Mouse (Mus musculus) stomach, embryonic 14.5 days (tissue): Measurements from ENCODE around the gene Prss29. TPM values are rescaled to one million over a fixed set of nuclear protein-coding genes. Genes with fewer than 3 reads are reported as not detected.

Source experiments
- ATAC-seq: fragments of 200-750 bp; cut with Nextera tagmentation; 2 replicates; pipeline ENCODE4 v1.8.0; 2017; ENCODE audit warnings: low read depth, moderate TSS enrichment; ENCODE audit not compliant: insufficient number of reproducible peaks, insufficient read depth, low FRiP score
- H3K27ac ChIP-seq: fragments of 300-500 bp; sonication (generic); 2 replicates; pipeline ENCODE4 v1.5.1; 2014; ENCODE audit warnings: mild to moderate bottlenecking, low read length, moderate library complexity, mixed read lengths
- H3K27me3 ChIP-seq: fragments of 300-500 bp; sonication (generic); 2 replicates; pipeline ENCODE4 v1.6.1; 2014; ENCODE audit warnings: low read length, control low read depth, mixed read lengths; ENCODE audit not compliant: control insufficient read depth, insufficient read depth
- H3K36me3 ChIP-seq: fragments of 300-500 bp; sonication (generic); 2 replicates; pipeline ENCODE4 v1.6.1; 2014; ENCODE audit warnings: mild to moderate bottlenecking, control low read depth, low read length, moderate library complexity, mixed read lengths; ENCODE audit not compliant: control insufficient read depth, insufficient read depth
- H3K4me1 ChIP-seq: fragments of 300-500 bp; sonication (generic); 2 replicates; pipeline ENCODE4 v1.6.1; 2014; ENCODE audit warnings: low read length, control low read depth, mixed read lengths; ENCODE audit not compliant: control insufficient read depth, insufficient read depth
- H3K4me2 ChIP-seq: fragments of 300-500 bp; sonication (generic); replicated peaks from 2 replicates; pipeline ENCODE4 v1.6.1; 2014; ENCODE audit warnings: low read depth, low read length, control low read depth
- H3K4me3 ChIP-seq: fragments of 300-500 bp; sonication (generic); 2 replicates; pipeline ENCODE4 v1.5.1; 2014; ENCODE audit warnings: low read depth, low read length, control low read depth
- H3K9ac ChIP-seq: fragments of 300-500 bp; sonication (generic); replicated peaks from 2 replicates; pipeline ENCODE4 v1.6.1; 2014; ENCODE audit warnings: low read depth, mild to moderate bottlenecking, control low read depth, low read length, moderate library complexity, mixed read lengths
- H3K9me3 ChIP-seq: fragments of 300-500 bp; sonication (generic); 2 replicates; pipeline ENCODE4 v1.6.1; 2016; ENCODE audit warnings: low read depth, low read length, control low read depth; ENCODE audit not compliant: control insufficient read depth
- WGBS: fragments of 180-500 bp; shearing (Covaris S2); extraction: QIAGEN DNeasy Blood & Tissue Kit; methylation state at CpG from one replicate; pipeline ENCODE4 v1.1.7; 2014; 5-methylcytosine and 5-hydroxymethylcytosine counted together
- polyA plus RNA-seq: library from polyadenylated mRNA; unstranded; fragments of >200 nt; fragmentation: Nextera tagmentation; extraction: Ambion mirVana; gene quantifications from 2 replicates; pipeline ENCODE4 v1.2.1, GENCODE M21; 2014

The Prss29 gene
- not detected in 2 replicates for polyA plus RNA-seq

DNA sequence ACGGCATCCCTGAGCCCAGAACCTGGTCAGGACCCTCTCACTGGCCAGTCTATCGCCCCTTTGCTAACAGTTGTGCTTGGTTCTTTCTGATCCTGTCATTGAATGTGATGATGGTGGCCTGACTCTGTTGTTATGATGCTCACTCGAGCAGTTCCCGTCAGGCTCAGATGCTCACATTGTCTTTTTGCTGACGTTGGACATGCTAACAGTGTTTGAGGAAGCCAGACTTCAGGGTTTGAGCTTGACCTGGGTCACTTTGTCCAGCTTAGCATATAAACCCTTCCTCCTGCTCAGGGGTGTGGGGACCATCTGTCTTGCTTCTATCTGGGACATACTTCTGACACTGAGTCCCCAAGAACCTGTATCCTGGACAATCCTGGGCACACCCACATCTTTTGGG, at the start of gene Prss29:
Prss29 (plus strand) TSS at position 301 of the 400 bp plus-strand sequence.
- Histone ChIP-seq H3K4me3 (no peak within 1 kb of the TSS), H3K4me2 (no peak within 1 kb of the TSS), H3K36me3 (no peaks in the 10 kb centered on the region), H3K9me3 (no peaks in the 10 kb centered on the region), H3K9ac (no peak within 1 kb of the TSS), H3K27ac (no peak within 1 kb of the TSS), H3K27me3 (no peaks in the 10 kb centered on the region), H3K4me1 (no peaks in the 10 kb centered on the region)
- ATAC-seq, result no peak
- 71% methylated on average over 5 of the region's 5 CpGs for WGBS

DNA sequence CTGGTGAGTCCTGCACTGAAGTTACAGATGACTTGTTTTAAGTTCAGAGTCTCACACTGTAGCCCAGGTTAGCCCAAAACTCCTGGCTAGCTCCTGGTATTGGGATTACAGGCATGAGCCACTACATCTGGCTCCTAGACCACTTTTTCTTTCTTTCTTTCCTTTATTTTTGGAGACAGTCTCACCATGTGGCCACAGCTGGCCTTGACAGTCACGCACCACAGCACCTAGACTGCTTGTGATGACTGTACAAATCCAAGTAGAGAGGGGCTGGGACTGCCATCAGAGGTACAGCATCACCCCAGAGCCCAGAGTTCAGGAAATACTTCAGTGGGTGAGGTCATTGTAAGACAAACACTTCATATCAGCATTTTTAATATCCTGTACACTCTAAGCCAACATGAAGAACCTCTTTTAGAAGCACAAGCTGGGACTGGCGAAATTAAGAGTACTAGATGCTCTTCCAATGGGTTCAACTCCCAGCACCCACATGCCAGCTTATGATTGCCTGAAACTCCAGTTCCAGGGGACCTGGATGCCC, 47.6 kb upstream of the Prss29 start:
- no peak overlapping the region for H3K27ac ChIP-seq
- H3K9me3 ChIP-seq, result no peaks in the 10 kb centered on the region
- peak overlapping the region; percentile 98; the same call in 1 of the 2 replicates for H3K4me3 ChIP-seq
- peak overlapping the region; percentile 100 for H3K4me2 ChIP-seq
- H3K4me1 ChIP-seq, result peaks cover 20% of the 10 kb centered on the region
- WGBS, result 73% methylated on average over 2 of the region's 2 CpGs
- peak overlapping the region; percentile 100; the same call in 1 of the 2 replicates for H3K9ac ChIP-seq
- H3K36me3 ChIP-seq, result peaks cover 43% of the 10 kb centered on the region
- H3K27me3 ChIP-seq, result no peaks in the 10 kb centered on the region
- no peak for ATAC-seq

DNA sequence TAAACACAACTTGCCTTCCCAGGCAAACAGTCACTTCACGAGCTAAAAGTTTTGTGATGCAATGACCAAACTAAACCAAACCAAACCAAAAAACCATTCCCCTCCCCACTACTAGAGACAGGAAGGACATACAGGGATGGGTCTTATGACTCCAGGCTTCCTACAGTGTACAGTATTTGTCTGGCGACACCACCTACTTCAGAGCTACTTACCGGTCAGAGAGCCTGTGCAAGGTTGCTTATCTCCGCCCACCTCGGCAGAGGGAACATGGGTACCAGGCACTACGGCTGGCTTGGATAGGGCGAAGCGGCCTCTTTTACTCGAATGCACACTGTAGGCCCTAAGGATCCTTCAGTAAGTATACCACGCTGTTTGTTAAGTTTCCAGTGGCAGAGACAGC, 46.1 kb upstream of the Prss29 start:
- Histone ChIP-seq H3K9me3 (no peaks in the 10 kb centered on the region), H3K4me2 (peak overlapping the region; percentile 100), H3K36me3 (peaks cover 28% of the 10 kb centered on the region), H3K27ac (peak overlapping the region; percentile 97), H3K27me3 (no peaks in the 10 kb centered on the region), H3K4me1 (peaks cover 20% of the 10 kb centered on the region), H3K9ac (peak overlapping the region; percentile 100), H3K4me3 (peak overlapping the region; percentile 98)
- WGBS, result under 1% methylated on average over 10 of the region's 10 CpGs
- ATAC-seq, result no peak

DNA sequence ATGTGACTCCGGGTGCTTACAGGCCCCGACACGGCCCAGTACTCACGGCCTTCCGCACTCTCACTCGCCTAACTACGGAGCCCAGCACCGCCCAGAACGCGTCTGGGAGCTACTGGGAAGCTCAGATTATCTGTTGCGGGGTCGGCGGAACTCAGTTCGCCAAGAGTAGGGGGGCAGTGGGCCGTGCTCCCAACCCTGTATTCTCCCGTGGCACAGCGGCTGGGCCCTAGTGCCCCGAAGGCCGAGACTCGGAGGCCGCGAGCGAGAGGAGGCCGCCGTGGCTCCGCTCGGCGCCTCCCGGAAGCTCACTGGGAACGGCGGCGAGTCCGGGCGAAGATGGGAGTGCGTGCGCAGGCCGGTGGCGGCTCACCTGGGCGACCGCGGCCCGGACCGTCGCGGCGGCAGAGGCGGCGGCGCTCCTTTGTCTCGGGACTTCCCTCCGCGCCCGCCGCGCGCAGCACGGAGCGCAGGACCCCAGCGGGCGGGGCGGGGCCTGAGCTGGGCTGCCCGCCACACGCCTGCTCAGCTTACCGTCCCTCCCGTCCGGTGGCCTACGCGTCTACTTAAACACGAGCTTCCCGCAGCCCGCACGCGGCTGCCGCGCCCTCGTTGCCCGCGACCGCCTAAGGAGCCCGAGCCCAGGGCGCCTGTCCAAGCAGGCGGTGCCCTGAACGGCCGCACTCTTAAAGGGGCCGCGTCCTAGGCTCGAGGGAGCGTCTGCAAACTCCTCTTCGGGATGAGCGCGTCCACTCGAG, 45.3 kb upstream of the Prss29 start:
- Histone ChIP-seq H3K4me2 (peak overlapping the region; percentile 100), H3K4me1 (peaks cover 20% of the 10 kb centered on the region), H3K27ac (peak overlapping the region; percentile 97), H3K9me3 (no peaks in the 10 kb centered on the region), H3K4me3 (peak overlapping the region; percentile 98), H3K36me3 (peaks cover 20% of the 10 kb centered on the region), H3K9ac (peak overlapping the region; percentile 100), H3K27me3 (no peaks in the 10 kb centered on the region)
- peak; percentile 92 for ATAC-seq
- under 1% methylated on average over 85 of the region's 92 CpGs for WGBS

DNA sequence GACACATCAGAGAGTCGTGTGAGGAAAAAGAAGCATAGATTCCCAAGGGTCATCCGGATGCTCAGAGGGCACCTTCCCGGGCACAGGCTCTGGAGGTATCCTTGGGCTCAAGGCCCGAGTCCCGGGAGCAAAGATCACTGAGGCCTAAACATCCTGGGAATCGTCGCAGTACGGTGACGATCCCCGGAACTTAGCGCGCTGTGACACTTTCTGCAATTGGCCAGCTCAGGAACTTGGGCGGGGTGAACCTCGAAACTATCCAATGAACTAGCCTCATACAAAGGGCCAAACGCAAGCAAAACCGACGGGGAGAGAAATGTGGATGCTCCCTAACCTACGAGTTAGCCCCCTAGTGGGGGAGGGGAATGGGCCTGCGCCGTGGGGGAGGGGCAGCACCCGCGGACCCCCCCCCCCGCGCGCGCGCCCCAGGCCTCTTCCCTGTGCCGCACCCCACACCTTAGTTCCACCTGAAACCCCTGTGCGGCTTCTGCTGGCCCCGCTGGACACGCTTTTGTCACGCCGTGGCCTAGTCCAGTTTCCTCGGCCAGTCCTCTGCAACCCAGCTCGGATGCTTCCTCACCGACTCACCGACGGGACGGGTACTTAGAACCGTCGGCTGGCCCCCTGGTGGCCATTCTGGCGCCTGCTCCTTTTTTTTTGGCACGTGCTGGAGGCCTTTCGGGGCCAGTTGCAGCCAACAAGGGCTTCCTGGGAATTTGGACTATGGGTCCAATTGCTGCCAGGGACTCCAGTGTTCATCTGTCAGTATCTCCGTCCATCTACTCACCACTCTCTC, 44.5 kb upstream of the Prss29 start:
- H3K4me1 ChIP-seq, result peaks cover 20% of the 10 kb centered on the region
- H3K4me3 ChIP-seq, result peak overlapping the region; percentile 98
- peak overlapping the region; percentile 97 for H3K27ac ChIP-seq
- H3K4me2 ChIP-seq, result peak overlapping the region; percentile 17; the same call in 1 of the 2 replicates
- H3K9me3 ChIP-seq, result no peaks in the 10 kb centered on the region
- H3K36me3 ChIP-seq, result peaks cover 12% of the 10 kb centered on the region
- H3K27me3 ChIP-seq, result no peaks in the 10 kb centered on the region
- 1% methylated on average over 39 of the region's 45 CpGs for WGBS
- peak; percentile 89 for ATAC-seq
- H3K9ac ChIP-seq, result peak overlapping the region; percentile 100

DNA sequence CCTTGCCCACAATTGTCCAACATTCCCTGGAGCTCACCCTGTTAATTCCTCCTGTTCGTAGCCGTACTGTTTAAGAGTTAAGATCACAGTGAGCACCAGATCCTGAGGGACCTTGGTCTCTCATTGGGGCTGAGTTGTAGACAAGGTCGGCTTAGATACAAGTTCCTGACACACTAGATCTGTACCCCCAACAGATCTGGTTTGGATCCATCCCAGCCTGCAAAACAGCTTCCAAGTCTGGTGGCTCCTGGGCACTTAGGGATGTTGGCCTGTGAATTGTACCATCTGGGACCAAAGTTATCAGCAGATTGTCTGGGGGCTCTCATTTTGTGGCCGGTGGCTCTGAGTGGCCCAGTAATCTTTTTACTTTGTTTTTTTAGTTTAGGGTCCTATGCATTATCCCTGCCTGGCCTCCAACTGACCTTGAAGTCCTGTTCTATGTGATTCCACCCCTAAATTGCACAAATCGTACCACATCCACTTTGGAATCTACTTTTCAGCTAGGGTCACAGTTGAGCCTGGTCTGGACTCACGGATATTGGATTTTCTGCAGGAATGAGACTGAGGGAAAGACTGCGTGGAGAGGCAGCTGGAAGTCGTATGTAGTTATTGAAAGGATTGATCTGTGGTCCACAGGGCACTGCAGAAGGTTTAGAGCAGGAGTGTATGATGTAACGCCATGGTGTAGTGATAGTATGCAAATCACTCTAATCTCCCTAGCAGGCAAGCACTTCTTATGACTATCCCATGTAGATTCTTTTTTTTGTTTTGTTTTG, 43.7 kb upstream of the Prss29 start, which contains the start of gene Ube2i:
Ube2i (minus strand) TSS at position 52 of the 776 bp plus-strand sequence.
- peak within 1 kb of the TSS; percentile 98 for H3K4me3 ChIP-seq
- H3K9ac ChIP-seq, result peak within 1 kb of the TSS; percentile 100
- ATAC-seq, result no peak
- H3K4me2 ChIP-seq, result peak within 1 kb of the TSS; percentile 17; the same call in 1 of the 2 replicates
- H3K36me3 ChIP-seq, result peaks cover 4% of the 10 kb centered on the region; the same call in 1 of the 2 replicates
- H3K4me1 ChIP-seq, result peaks cover 20% of the 10 kb centered on the region
- WGBS, result 79% methylated on average over 9 of the region's 9 CpGs
- no peaks in the 10 kb centered on the region for H3K27me3 ChIP-seq
- H3K27ac ChIP-seq, result peak within 1 kb of the TSS; percentile 97
- no peaks in the 10 kb centered on the region for H3K9me3 ChIP-seq

DNA sequence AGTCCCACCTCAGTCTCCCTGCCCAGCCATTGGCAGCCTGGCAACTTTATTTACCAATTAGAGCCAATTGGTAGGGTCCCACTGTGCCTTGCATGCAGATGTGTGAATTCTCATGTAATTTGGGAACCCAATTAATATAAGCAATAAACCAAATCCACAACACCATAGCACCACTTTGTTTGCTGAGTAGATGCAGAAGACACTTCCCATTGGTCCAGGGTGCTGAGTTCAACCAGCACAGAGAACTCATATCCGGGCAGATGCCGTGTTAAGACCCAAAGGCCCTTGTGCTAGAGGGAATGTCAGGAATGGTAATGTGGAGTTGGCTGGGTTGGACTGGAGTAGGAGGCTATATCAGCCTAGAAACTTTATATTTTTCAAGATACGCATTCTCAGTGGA, 42.6 kb upstream of the Prss29 start:
- Histone ChIP-seq H3K27ac (no peak overlapping the region), H3K4me1 (peaks cover 14% of the 10 kb centered on the region; the same call in 1 of the 2 replicates), H3K9me3 (no peaks in the 10 kb centered on the region), H3K4me2 (no peak overlapping the region), H3K36me3 (no peaks in the 10 kb centered on the region), H3K27me3 (no peaks in the 10 kb centered on the region), H3K4me3 (no peak overlapping the region), H3K9ac (no peak overlapping the region)
- 92% methylated on average over 3 of the region's 3 CpGs for WGBS
- ATAC-seq, result no peak

DNA sequence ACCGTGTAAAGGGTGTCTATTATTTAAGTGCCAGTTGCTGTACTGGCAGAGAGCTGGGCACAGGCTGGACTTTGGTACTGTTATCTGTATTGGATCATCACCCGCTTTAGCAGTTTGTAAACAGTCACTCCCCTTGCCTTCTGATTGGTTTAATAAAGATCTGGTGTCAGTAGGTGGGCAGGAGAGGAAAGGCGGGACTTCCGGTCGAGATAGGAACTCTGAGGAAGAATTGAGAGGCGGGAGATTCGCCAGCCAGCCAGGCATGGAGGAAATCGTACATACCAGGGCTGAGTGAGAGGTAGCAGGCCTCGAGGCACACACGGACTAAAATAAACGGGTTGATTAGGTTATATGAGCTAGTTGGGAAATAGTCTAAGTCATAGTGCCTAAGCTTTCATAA, 36.3 kb upstream of the Prss29 start:
- Histone ChIP-seq H3K4me3 (no peak overlapping the region), H3K9ac (no peak overlapping the region), H3K27me3 (no peaks in the 10 kb centered on the region), H3K9me3 (no peaks in the 10 kb centered on the region), H3K36me3 (no peaks in the 10 kb centered on the region), H3K4me1 (no peaks in the 10 kb centered on the region), H3K4me2 (no peak overlapping the region), H3K27ac (no peak overlapping the region)
- ATAC-seq, result no peak
- 28% methylated on average over 11 of the region's 11 CpGs for WGBS
